Mouse (Mus musculus) liver, adult (tissue): Measurements from ENCODE around the gene Atp8a1.

Experiments
- GATA4 ChIP-seq: IDR thresholded peaks from 2 replicates; pipeline ENCODE4 v1.6.1; 2014; ENCODE audit warnings: mild to moderate bottlenecking, low read length; ENCODE audit not compliant: insufficient replicate concordance

Gene Atp8a1

DNA sequence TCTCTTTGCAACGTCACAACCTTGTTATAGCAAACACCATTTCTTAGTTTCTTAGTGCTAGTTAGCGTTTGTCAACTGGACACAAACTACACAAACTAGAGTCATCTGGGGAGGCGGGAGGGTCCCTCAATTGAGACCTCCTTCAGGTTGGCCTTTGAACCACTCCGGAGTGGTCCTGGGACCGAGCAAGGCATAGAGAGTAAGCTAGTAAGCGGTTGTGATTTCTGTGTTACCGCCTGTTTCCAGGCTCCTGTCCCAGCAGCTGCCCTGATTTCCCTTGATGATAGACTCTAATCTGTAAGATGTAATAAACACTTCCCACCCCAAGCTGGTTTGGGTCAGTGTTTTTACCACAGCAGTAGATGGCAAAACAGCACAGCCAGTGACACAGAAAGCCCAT is 161.3 kb downstream of the Atp8a1 start:
- TF ChIP-seq GATA4, result no peak

DNA sequence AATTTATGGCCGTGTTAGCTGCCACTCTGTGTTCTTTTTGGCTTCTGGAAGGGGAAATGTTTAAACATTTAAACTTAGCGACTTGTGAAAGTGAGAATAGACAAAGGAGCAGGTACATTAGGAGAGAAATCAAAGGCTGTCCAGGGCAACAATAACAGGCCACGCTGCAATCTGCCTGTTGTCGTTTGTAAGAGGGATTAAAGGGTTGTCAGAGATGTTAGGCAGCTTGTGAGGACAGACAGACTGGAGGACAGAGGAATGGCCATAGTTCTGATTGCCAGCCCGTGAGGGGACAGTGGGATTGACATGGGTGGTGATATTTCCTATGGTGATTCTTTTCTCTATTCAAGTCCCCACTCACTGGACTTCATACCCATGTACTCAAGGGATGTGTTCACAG is 161.8 kb downstream of the Atp8a1 start:
- TF ChIP-seq GATA4, result no peak

DNA sequence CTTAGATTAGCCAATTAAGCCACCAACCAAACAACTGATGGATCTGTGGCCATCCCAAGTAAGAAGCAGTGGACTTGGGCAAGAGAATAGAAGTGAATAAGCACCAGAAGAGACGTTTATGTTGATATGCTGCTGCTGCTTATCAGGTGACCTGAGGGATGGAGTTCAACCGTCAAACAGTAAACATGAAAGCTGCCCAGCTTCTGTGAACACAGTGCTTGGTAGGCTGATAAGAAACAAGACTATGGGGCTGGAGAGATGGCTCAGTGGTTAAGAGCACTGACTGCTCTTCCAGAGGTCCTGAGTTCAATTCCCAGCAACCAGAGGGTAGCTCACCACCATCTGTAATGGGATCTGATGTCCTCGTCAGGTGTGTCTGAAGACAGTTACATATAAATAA is 168.4 kb downstream of the Atp8a1 start:
- TF ChIP-seq GATA4, result no peak

DNA sequence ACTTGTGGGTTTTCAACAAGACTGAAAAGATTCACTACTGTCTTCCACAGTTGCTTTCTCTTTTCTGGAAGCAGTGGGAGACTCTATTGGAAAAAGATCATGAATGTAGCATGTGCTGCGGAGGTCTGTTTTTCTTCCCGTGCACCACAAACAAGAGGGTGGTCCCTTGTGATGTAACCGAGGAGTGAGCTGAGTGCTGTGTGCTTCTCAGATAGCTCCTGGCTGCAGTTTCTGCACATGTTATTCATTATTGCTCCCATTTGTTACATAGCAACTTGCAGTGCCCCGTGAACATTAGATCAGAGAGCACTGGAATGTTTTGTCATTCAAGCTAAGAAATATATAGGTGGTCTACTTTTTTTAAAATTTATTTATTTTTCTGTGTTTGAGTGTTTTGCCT is 174.2 kb downstream of the Atp8a1 start:
- TF ChIP-seq GATA4, result no peak

DNA sequence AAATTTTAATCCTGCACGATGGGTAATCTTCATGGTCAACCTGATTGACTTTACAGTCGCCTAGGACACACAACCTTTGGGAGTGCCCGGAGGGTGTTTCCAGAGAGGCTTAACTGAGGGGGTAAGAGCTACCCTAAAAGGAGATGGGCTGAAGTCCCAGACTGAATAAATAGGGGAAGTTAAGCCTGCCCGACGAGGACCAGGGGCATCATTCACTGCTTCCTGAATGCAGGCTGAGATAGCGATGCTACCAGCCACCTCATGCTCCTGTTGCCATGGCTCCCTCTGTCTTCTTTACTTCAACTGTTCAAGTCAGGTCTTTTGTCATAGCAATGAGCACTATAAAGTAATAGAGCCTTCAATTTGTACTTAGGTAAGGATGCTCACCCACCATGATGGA is 177.1 kb downstream of the Atp8a1 start:
- no peak for TF ChIP-seq GATA4

DNA sequence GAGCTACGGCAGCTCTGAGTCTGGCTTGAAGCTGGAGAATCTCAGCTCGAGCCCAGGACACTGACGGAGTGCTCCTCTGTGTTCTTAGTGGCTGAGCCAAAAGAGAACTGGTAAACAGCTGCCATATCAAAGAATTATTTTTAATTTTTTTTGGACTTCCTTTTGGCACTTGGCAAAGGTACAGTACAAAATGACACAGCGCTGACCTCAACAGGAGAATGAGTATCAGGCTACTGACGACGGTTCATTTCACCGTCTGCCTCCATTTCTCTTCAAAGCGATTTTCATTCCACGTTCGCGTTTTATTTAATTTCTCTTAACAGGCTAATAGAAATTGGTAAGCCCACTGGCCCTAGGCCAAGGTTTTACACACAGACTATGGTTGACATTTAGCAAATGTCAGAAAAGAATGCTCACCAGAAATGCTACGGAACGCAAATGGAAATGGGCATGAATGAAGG is 177.8 kb downstream of the Atp8a1 start:
- TF ChIP-seq GATA4, result no peak

DNA sequence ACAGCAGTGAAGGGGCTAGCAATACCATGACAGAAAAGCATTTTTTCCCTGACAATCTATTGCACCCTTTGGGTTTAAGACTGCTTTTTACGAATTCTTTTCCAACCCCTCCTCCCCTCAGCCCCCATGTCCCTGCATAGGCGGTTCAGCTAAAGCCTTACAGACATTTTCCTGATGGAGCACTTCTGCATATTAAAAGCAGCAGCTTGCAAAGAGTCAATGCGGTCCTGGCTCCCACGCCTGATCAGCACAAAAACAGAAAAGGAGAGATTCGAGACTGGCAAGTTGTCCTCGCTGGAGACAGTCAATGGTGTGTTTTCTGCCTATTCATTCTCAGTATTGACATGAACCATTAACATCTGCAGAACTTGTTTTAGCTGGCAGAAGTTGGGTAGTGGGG is 184.5 kb downstream of the Atp8a1 start:
- no peak for TF ChIP-seq GATA4

DNA sequence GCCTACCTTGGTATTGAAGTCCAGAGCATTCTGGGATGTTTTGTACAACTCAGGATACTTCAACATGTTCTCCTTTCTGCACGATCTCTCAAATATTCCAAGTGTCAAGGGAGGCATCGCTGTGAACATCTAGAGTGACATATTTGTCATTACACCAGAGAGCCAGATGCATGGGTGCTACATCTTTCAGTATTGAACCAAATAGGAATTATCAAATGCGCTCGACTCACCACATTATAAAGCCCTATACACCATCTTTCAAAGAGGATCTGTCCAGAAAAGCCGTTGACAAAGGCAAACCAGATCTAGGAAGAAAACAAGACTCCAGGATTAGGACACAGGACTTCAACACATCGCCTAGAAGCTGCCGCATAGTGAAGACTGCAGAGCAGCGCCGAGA is 187.4 kb downstream of the Atp8a1 start:
- TF ChIP-seq GATA4, result no peak

DNA sequence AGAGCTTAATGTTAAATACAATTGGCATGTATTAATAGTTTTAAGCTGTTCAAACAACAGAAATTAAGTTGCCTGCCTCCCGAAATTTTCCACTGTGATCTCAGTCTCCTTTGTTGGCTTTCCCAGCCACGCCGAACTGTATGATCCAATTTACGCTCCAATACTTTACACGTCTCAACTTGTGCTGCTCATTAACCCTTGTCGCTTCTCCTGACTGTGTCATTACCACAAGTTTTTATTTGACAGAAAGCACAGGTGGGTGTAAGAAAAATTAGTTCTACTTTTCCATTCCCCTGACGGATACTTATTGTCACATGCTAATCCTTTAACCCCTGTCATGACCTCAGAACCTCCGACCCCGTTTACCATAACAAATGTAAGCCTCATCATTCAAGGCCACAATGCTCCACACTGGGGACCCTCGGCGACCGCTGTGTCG is 190.4 kb downstream of the Atp8a1 start:
- no peak for TF ChIP-seq GATA4

DNA sequence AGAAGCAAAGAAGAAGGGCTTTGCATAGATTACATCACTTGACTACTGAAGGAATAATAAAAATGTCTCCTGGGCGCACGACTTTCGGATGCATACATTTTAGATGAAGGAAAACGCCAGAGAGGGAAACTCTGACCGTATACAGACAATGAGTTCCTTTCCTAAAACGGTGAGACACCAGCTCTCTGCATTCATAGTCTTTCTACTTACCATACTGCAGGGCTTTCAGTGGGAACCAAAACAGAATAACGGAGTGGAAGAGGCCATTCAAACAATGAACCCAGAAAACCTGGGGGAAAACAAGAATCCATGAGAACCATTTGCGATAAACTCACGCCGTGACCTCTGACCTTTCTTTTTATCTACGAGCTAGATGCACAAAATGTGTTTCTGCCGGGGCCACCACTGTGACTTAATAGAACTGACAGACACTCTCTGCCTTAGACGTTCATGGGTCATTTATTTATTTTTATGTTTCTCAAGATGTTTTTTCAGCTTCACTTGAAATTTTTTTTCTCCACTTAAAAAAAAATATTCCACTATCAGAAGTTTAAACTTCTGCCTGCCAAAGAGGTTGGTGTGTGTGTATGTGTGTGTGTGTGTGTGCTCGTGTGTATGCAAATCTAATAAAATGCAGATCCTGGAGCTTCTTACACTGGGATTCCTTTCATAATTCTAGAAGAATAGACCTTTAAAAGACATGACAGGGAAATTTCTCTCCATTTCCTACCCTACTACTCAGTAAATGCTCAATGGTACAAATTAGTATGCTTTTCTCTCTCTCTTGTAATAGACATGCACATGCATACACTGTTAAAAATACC is 191.3 kb downstream of the Atp8a1 start:
- no peak for TF ChIP-seq GATA4

DNA sequence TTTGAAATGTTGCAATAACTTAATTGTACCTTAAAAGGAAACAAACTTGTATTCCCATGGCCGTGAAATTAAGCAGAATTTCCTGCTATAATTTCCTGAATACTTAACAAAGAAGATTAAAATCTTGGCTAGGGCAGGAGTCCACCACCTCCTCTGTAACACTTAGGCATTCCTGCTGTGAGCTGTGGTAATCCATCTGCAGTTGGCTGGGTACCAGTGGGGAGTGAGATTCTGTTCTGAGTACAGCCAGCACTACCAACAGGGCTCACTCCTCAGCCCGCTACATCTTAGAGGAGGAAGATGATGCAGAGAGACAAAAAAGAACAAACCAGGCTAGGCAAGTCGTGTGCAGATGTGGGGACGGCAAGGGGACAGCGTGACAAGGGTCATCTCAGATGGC is 192.7 kb downstream of the Atp8a1 start:
- TF ChIP-seq GATA4, result no peak

DNA sequence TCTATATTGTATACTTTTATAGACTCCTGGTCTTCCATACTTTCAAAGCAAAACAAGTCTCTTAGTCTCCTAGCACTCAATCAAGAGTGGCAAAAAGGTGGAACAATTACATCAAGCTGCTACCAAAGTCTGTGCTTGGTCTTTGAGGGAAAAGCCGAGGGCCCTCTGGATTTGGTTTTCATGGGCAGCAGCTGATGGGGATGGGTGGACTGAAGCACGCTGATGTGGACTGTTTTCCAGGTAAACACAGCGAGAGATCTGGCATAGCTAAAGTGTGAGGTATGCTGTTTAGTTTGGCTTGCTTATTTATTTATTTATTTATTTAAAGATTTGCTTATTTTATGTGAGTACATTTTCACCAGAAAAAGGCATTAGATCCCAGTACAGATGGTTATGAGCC is 193.7 kb downstream of the Atp8a1 start:
- no peak for TF ChIP-seq GATA4

DNA sequence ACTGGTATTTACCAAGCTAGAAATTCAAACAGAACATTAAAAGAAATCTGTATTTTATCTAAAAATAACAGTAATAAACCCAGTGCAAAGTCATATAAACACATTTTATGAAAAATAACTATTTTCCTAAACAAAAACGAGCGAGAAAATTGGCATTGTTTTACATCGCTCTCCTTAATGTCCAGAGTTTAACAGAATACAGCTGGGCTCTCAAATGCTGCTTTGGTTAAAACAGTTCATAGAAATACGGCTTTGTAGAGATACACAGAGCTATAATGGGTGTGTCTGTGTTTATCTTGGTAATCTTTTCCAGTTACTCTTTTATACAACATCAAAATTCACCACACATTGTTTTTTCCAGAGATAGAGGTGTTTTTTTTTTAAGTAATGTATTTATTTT is 194.8 kb downstream of the Atp8a1 start:
- TF ChIP-seq GATA4, result no peak

DNA sequence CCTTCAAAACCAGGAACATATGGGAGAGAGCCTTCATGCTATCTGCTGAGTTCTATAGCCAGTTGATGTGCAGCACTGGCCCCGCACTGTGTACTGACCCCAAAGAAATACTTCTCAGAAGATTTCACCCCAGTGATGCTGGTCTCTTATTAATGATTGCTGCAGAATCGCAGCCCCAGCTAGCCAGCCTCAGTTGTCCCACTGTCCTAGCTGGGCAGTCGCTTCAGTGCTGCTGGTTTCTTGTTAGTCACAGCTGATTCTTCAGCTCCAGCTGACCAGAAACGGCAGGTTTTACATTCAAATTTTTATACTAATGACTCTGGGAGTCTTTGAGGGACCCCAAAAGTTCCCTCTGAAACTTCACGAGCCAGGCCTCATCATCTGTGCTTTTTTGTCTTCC is 197.2 kb downstream of the Atp8a1 start:
- TF ChIP-seq GATA4, result no peak

DNA sequence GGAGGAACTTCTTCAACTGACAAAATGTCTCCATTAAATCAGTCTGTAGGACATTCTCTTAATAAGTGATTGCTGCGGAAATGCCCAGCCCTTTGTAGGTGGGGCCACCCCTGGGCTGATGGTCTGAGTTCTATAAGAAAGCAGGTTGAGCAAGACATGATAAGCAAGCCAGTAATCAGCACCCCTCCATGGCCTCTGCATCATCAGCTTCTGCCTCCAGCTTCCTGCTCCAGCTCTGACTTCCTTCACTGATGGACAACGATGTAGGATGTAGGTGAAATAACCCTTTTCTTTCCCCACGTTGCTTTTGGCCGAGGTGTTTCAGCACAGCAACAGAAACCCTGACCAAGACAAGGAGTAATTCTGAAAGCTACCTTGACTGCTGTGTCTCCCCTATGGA is 198.1 kb downstream of the Atp8a1 start:
- no peak for TF ChIP-seq GATA4

DNA sequence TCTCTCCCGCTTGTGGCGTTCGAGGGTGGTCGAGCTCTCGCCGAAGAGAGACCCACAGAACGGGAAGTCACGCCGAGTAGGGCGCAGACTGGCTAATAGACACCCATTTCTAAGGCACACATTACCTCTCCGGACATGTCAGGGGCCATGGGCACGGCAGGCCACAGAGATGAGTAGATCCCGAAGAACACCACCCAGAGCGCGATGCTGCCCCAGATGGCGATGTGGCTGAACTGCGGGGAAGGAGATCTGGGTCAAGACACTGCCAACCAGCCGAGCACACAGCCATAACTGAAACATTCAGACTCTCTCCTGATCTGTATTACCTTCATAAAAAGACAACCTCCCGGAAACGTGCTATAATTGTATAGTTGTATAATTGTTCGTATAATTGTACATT is 199.7 kb downstream of the Atp8a1 start:
- TF ChIP-seq GATA4, result no peak
